Mouse (Mus musculus) T-cell, adult 66 days (primary cell): ENCODE measurements around the gene Dkk1. TPM values are rescaled to one million over a fixed set of nuclear protein-coding genes. Genes with fewer than 3 reads are reported as not detected.

Experiments used
- total RNA-seq, 2 experiments: library from RNA; stranded (reverse); gene quantifications; 3 replicates in 1 of 2; 4 replicates in 1 of 2; pipeline ENCODE4 v1.2.4; 2023

Dkk1 gene
- total RNA-seq: not detected

GRCm38 (mm10) chr19:30549044-30549853 is at the start of gene Dkk1:
Gene Dkk1 (minus strand): TSS chr19:30549665.

